Mouse (Mus musculus) neural tube, embryonic 12.5 days (tissue): ENCODE results near the gene Gjb3. TPM values are rescaled to one million over a fixed set of nuclear protein-coding genes. Genes with fewer than 3 reads are reported as not detected.
A peak's percentile ranks its signal among the peaks of the same experiment; 100 is the strongest.

ENCODE experiments used
- ATAC-seq: fragments of 200-750 bp; cut with Nextera tagmentation; 2 replicates; pipeline ENCODE4 v1.8.0; 2017; ENCODE audit warnings: low read depth, mild to moderate bottlenecking, moderate TSS enrichment, moderate library complexity; ENCODE audit not compliant: low FRiP score
- H3K27ac ChIP-seq: fragments of 300-500 bp; sonication (generic); 2 replicates; pipeline ENCODE4 v1.5.1; 2016
- H3K27me3 ChIP-seq: fragments of 300-500 bp; sonication (generic); replicated peaks from 2 replicates; pipeline ENCODE4 v1.6.1; 2016; ENCODE audit warnings: mild to moderate bottlenecking
- H3K36me3 ChIP-seq: fragments of 300-500 bp; sonication (generic); 2 replicates; pipeline ENCODE4 v1.6.1; 2016; ENCODE audit warnings: mild to moderate bottlenecking
- H3K4me1 ChIP-seq: fragments of 300-500 bp; sonication (generic); 2 replicates; pipeline ENCODE4 v1.6.1; 2016
- H3K4me2 ChIP-seq: fragments of 300-500 bp; sonication (generic); replicated peaks from 2 replicates; pipeline ENCODE4 v1.6.1; 2016; ENCODE audit warnings: mild to moderate bottlenecking
- H3K4me3 ChIP-seq: fragments of 300-500 bp; sonication (generic); 2 replicates; pipeline ENCODE4 v1.5.1; 2016
- H3K9ac ChIP-seq: fragments of 300-500 bp; sonication (generic); 2 replicates; pipeline ENCODE4 v1.6.1; 2016; ENCODE audit warnings: mild to moderate bottlenecking
- H3K9me3 ChIP-seq: fragments of 300-500 bp; sonication (generic); 2 replicates; pipeline ENCODE4 v1.6.1; 2016; ENCODE audit warnings: mild to moderate bottlenecking
- WGBS: fragments of 180-500 bp; shearing (Covaris S2); methylation state at CpG from one replicate; pipeline ENCODE4 v1.1.7; 2016; 5-methylcytosine and 5-hydroxymethylcytosine counted together
- polyA plus RNA-seq: library from polyadenylated mRNA; unstranded; fragments of >200 nt; fragmentation: Nextera tagmentation; extraction: Ambion mirVana; gene quantifications from 2 replicates; pipeline ENCODE4 v1.2.1, GENCODE M21; 2016

Gene Gjb3
- polyA plus RNA-seq, 1 experiment from 2014 or later: 0.85 TPM

GRCm38 (mm10) chr4:127312349-127312748, 18.3 kb downstream of the Gjb3 start:
- 64% methylated on average over 24 of the region's 24 CpGs for WGBS

GRCm38 (mm10) chr4:127311561-127311960, 19.1 kb downstream of the Gjb3 start:
- Histone ChIP-seq H3K36me3 (no peaks in the 10 kb centered on the region), H3K27ac (no peak overlapping the region), H3K4me1 (peaks cover 13% of the 10 kb centered on the region; the same call in 1 of the 2 replicates), H3K27me3 (peaks cover 25% of the 10 kb centered on the region), H3K9ac (no peak overlapping the region), H3K9me3 (no peaks in the 10 kb centered on the region), H3K4me2 (no peak overlapping the region), H3K4me3 (no peak overlapping the region)
- no peak for ATAC-seq
- 65% methylated on average over 9 of the region's 9 CpGs for WGBS

More at GRCm38 (mm10) chr4:127312349-127312748, 18.3 kb downstream of the Gjb3 start:
- H3K4me3 ChIP-seq: no peak overlapping the region
- no peaks in the 10 kb centered on the region for H3K9me3 ChIP-seq
- H3K27ac ChIP-seq: no peak overlapping the region
- H3K9ac ChIP-seq: no peak overlapping the region
- H3K36me3 ChIP-seq: no peaks in the 10 kb centered on the region
- no peak for ATAC-seq
- peaks cover 13% of the 10 kb centered on the region; the same call in 1 of the 2 replicates for H3K4me1 ChIP-seq
- H3K4me2 ChIP-seq: peak overlapping the region; percentile 93; the same call in 1 of the 2 replicates
- peaks cover 25% of the 10 kb centered on the region for H3K27me3 ChIP-seq

- Histone ChIP-seq H3K27me3 (peaks cover 4% of the 10 kb centered on the region; the same call in 1 of the 2 replicates), H3K9ac (no peak overlapping the region), H3K4me1 (no peaks in the 10 kb centered on the region), H3K27ac (no peak overlapping the region), H3K9me3 (no peaks in the 10 kb centered on the region), H3K36me3 (no peaks in the 10 kb centered on the region), H3K4me2 (no peak overlapping the region), H3K4me3 (no peak overlapping the region)
- WGBS: 60% methylated on average over 2 of the region's 2 CpGs
- no peak for ATAC-seq
Observed at GRCm38 (mm10) chr4:127306915-127307314, 23.7 kb downstream of the Gjb3 start.

GRCm38 (mm10) chr4:127303796-127304195, 26.8 kb downstream of the Gjb3 start:
- no peaks in the 10 kb centered on the region for H3K27me3 ChIP-seq
- H3K36me3 ChIP-seq: no peaks in the 10 kb centered on the region
- H3K27ac ChIP-seq: no peak overlapping the region
- H3K4me3 ChIP-seq: no peak overlapping the region
- no peak overlapping the region for H3K9ac ChIP-seq
- ATAC-seq: no peak
- H3K4me2 ChIP-seq: no peak overlapping the region
- WGBS: 87% methylated on average over 3 of the region's 3 CpGs
- no peaks in the 10 kb centered on the region for H3K9me3 ChIP-seq
- H3K4me1 ChIP-seq: no peaks in the 10 kb centered on the region

GRCm38 (mm10) chr4:127300503-127300902, 30.1 kb downstream of the Gjb3 start:
- Histone ChIP-seq H3K9ac (no peak overlapping the region), H3K27me3 (no peaks in the 10 kb centered on the region; the same call in 1 of the 2 replicates), H3K27ac (no peak overlapping the region), H3K4me3 (no peak overlapping the region), H3K4me2 (no peak overlapping the region), H3K4me1 (no peaks in the 10 kb centered on the region), H3K9me3 (no peaks in the 10 kb centered on the region), H3K36me3 (no peaks in the 10 kb centered on the region)
- no peak for ATAC-seq
- WGBS: 84% methylated on average over 5 of the region's 5 CpGs

GRCm38 (mm10) chr4:127292631-127293030, 38.0 kb downstream of the Gjb3 start:
- no peaks in the 10 kb centered on the region for H3K4me1 ChIP-seq
- 78% methylated on average over 5 of the region's 5 CpGs for WGBS
- no peak overlapping the region for H3K9ac ChIP-seq
- H3K27ac ChIP-seq: no peak overlapping the region
- no peak for ATAC-seq
- no peaks in the 10 kb centered on the region for H3K36me3 ChIP-seq
- H3K4me2 ChIP-seq: no peak overlapping the region
- no peaks in the 10 kb centered on the region for H3K9me3 ChIP-seq
- no peaks in the 10 kb centered on the region; the same call in 1 of the 2 replicates for H3K27me3 ChIP-seq
- no peak overlapping the region for H3K4me3 ChIP-seq

- H3K4me1 ChIP-seq: no peaks in the 10 kb centered on the region
- H3K36me3 ChIP-seq: no peaks in the 10 kb centered on the region
- H3K4me2 ChIP-seq: no peak overlapping the region
- 78% methylated on average over 6 of the region's 6 CpGs for WGBS
- no peak overlapping the region for H3K9ac ChIP-seq
- no peak overlapping the region for H3K27ac ChIP-seq
- H3K9me3 ChIP-seq: no peaks in the 10 kb centered on the region
- H3K27me3 ChIP-seq: no peaks in the 10 kb centered on the region
- no peak for ATAC-seq
- H3K4me3 ChIP-seq: no peak overlapping the region
Observed at GRCm38 (mm10) chr4:127289039-127289548, 41.5 kb downstream of the Gjb3 start.

- Histone ChIP-seq H3K4me2 (no peak overlapping the region), H3K36me3 (no peaks in the 10 kb centered on the region), H3K4me1 (no peaks in the 10 kb centered on the region), H3K27me3 (no peaks in the 10 kb centered on the region), H3K9ac (no peak overlapping the region), H3K4me3 (no peak overlapping the region), H3K9me3 (no peaks in the 10 kb centered on the region), H3K27ac (no peak overlapping the region)
- WGBS: 76% methylated on average over 4 of the region's 4 CpGs
- ATAC-seq: no peak
Observed at GRCm38 (mm10) chr4:127286907-127287306, 43.7 kb downstream of the Gjb3 start.

GRCm38 (mm10) chr4:127279241-127279640, 51.4 kb downstream of the Gjb3 start:
- no peaks in the 10 kb centered on the region for H3K9me3 ChIP-seq
- H3K4me2 ChIP-seq: no peak overlapping the region
- H3K4me3 ChIP-seq: no peak overlapping the region
- no peak overlapping the region for H3K9ac ChIP-seq
- WGBS: 76% methylated on average over 9 of the region's 9 CpGs
- H3K27ac ChIP-seq: no peak overlapping the region
- peaks cover 5% of the 10 kb centered on the region; the same call in 1 of the 2 replicates for H3K4me1 ChIP-seq
- no peaks in the 10 kb centered on the region for H3K36me3 ChIP-seq
- no peaks in the 10 kb centered on the region for H3K27me3 ChIP-seq
- ATAC-seq: no peak

- H3K4me2 ChIP-seq: no peak overlapping the region
- H3K4me3 ChIP-seq: no peak overlapping the region
- H3K9me3 ChIP-seq: no peaks in the 10 kb centered on the region
- WGBS: 60% methylated on average over 9 of the region's 9 CpGs
- no peaks in the 10 kb centered on the region for H3K36me3 ChIP-seq
- H3K27me3 ChIP-seq: no peaks in the 10 kb centered on the region
- ATAC-seq: no peak
- no peak overlapping the region for H3K27ac ChIP-seq
- no peak overlapping the region for H3K9ac ChIP-seq
- peaks cover 5% of the 10 kb centered on the region; the same call in 1 of the 2 replicates for H3K4me1 ChIP-seq
Observed at GRCm38 (mm10) chr4:127278451-127279001, 52.1 kb downstream of the Gjb3 start.

Other genes starting within 250 kb of the Gjb3 start
- 13.9 and 15.4 TPM in 2 replicates for gene Tmem35b, start 207.2 kb downstream of the Gjb3 start, polyA plus RNA-seq
- gene Dlgap3, start 161.6 kb downstream of the Gjb3 start, polyA plus RNA-seq: 10.8 and 11.7 TPM in 2 replicates
- 52.2 and 58.3 TPM in 2 replicates for gene Smim12, start 87.1 kb downstream of the Gjb3 start, polyA plus RNA-seq
- gene Gja4, start 16.8 kb downstream of the Gjb3 start, polyA plus RNA-seq: 17.1 and 19.4 TPM in 2 replicates
- not detected in 2 replicates for gene Gjb4, start 23.2 kb upstream of the Gjb3 start, polyA plus RNA-seq
- 0.41 and 0.43 TPM in 2 replicates for gene Gjb5, start 27.3 kb upstream of the Gjb3 start, polyA plus RNA-seq